Mouse (Mus musculus) testis, adult 10 weeks (tissue): ENCODE results near the gene Cacna1a. TPM values are rescaled to one million over a fixed set of nuclear protein-coding genes. Genes with fewer than 3 reads are reported as not detected.

ENCODE experiments used
- polyA plus RNA-seq: library from polyadenylated mRNA; stranded (reverse); fragments of 350-450 nt; fragmentation: Illumina TruSeq; extraction: RNeasy Lipid Tissue Mini Kit (QIAGEN cat#74804); gene quantifications from one replicate; pipeline ENCODE4 v1.2.3, GENCODE M21; 2014; ENCODE audit warnings: low read depth, low replicate concordance

Gene Cacna1a
- 5.4 TPM for polyA plus RNA-seq

GRCm38 (mm10) chr8:84388275-84388674 is at the start of gene Cacna1a:
Gene Cacna1a, plus strand, starts transcription at chr8:84388440.

GRCm38 (mm10) chr8:84662581-84663065 is 274.4 kb downstream of the Cacna1a start, which contains the start of gene Ier2:
Gene Ier2, minus strand, starts transcription at chr8:84662852.

GRCm38 (mm10) chr8:84686191-84687002 is 298.2 kb downstream of the Cacna1a start, which contains the start of gene Trmt1:
Gene Trmt1, plus strand, starts transcription at chr8:84686307.

GRCm38 (mm10) chr8:84687705-84688100 is 299.5 kb downstream of the Cacna1a start, which contains the start of gene Nacc1:
Gene Nacc1, minus strand, starts transcription at chr8:84687862.

Other genes with a start within 250 kb of the Cacna1a start
- 0.74 TPM for gene Cc2d1a, start 240.5 kb upstream of the Cacna1a start, polyA plus RNA-seq
- gene 4930432K21Rik, start 240.4 kb upstream of the Cacna1a start, polyA plus RNA-seq = 5.8 TPM
- not detected for gene Nanos3, start 203.2 kb upstream of the Cacna1a start, polyA plus RNA-seq
- 0.20 TPM for gene Zswim4, start 151.4 kb upstream of the Cacna1a start, polyA plus RNA-seq
- gene D8Ertd738e, start 138.7 kb upstream of the Cacna1a start, polyA plus RNA-seq = 4.2 TPM
- gene Mri1, start 131.1 kb upstream of the Cacna1a start, polyA plus RNA-seq = 0.81 TPM
- 11.9 TPM for gene Ccdc130, start 118.1 kb upstream of the Cacna1a start, polyA plus RNA-seq